13 mouse cellular contexts compared by ENCODE assay signal in genomic region chr6:92609078-92609477, GRCm38 (mm10).
DNase-seq lines count a peak whose midpoint lies in the region; ATAC-seq lines count a peak whose summit lies in the region.
"Had no signal": no experiment of that assay in that cellular context is flagged by ENCODE, and none has a peak within 500 bp of the region (broad histone marks: within the 10 kb centered on the region; RNA-seq: fewer than 3 reads in every experiment).

No protein-coding gene starts in this region.

- H3K27ac ChIP-seq in kidney, embryonic 14.5 days (ENCODE audit: low read depth, low read length): peak overlapping the region; percentile 33; the same call in 1 of the 2 replicates
- peak overlapping the region; percentile 80 for H3K27ac ChIP-seq in heart, embryonic 13.5 days (replicated peaks)
- peak overlapping the region; percentile 64 for H3K27ac ChIP-seq in stomach, embryonic 16.5 days (ENCODE audit: low read length)
- H3K27ac ChIP-seq: liver, embryonic 13.5 days had no signal

- no peak for DNase-seq in kidney, adult 18-20 months
- DNase-seq in lung, postnatal 10 days: peak; percentile 9
- DNase-seq in lung, postnatal 36 days: no peak
- DNase-seq in B cell, adult 2 months: no peak
- no peak for DNase-seq in left cerebral cortex, postnatal 25 days (ENCODE audit: low spot score in 2 of 2)
- DNase-seq: adrenal gland, postnatal 10 days; gastrocnemius, postnatal 25 days; kidney, adult 11 months; liver, embryonic 13.5 days had no signal

- H3K4me1 ChIP-seq in kidney, embryonic 14.5 days (ENCODE audit: control insufficient read depth, insufficient read depth, low read length): peaks cover 17% of the 10 kb centered on the region; the same call in 1 of the 2 replicates
- peaks cover 28% of the 10 kb centered on the region for H3K4me1 ChIP-seq in heart, embryonic 13.5 days
- peaks cover 26% of the 10 kb centered on the region for H3K4me1 ChIP-seq in stomach, embryonic 16.5 days (ENCODE audit: control insufficient read depth, insufficient read depth, low read length)
- H3K4me1 ChIP-seq: liver, embryonic 13.5 days had no signal

- no peak for ATAC-seq in kidney, embryonic 14.5 days (ENCODE audit: low FRiP score, low TSS enrichment)
- no peak for ATAC-seq in heart, embryonic 13.5 days (ENCODE audit: extremely low read depth, insufficient number of reproducible peaks, low FRiP score, low TSS enrichment)
- ATAC-seq in stomach, embryonic 16.5 days (ENCODE audit: insufficient read depth, low FRiP score): peak; percentile 69; the same call in 1 of the 2 replicates

- no peak overlapping the region for H3K4me2 ChIP-seq in kidney, embryonic 14.5 days (replicated peaks; ENCODE audit: low read depth, low read length)
- H3K4me2 ChIP-seq in heart, embryonic 13.5 days: peak overlapping the region; percentile 24
- no peak overlapping the region for H3K4me2 ChIP-seq in stomach, embryonic 16.5 days (ENCODE audit: low read depth, low read length)
- H3K4me2 ChIP-seq: liver, embryonic 13.5 days; midbrain, embryonic 11.5 days had no signal

- H3K36me3 ChIP-seq in kidney, embryonic 14.5 days (ENCODE audit: control insufficient read depth, insufficient read depth, low read length): no peaks in the 10 kb centered on the region
- H3K36me3 ChIP-seq in heart, embryonic 13.5 days: no peaks in the 10 kb centered on the region
- H3K36me3 ChIP-seq in stomach, embryonic 16.5 days (ENCODE audit: control insufficient read depth, insufficient read depth, low read length): no peaks in the 10 kb centered on the region
- H3K36me3 ChIP-seq: liver, embryonic 13.5 days had no signal

- H3K4me3 ChIP-seq in kidney, embryonic 14.5 days (ENCODE audit: low read length): no peak overlapping the region
- H3K4me3 ChIP-seq in heart, embryonic 13.5 days: no peak overlapping the region
- H3K4me3 ChIP-seq in stomach, embryonic 16.5 days (replicated peaks; ENCODE audit: low read length): no peak overlapping the region
- H3K4me3 ChIP-seq: liver, embryonic 13.5 days had no signal

- no peak overlapping the region for H3K9ac ChIP-seq in kidney, embryonic 14.5 days (ENCODE audit: low read depth, low read length)
- H3K9ac ChIP-seq in heart, embryonic 13.5 days: no peak overlapping the region
- H3K9ac ChIP-seq in stomach, embryonic 16.5 days (ENCODE audit: low read length): no peak overlapping the region
- H3K9ac ChIP-seq: liver, embryonic 13.5 days had no signal

- no peaks in the 10 kb centered on the region for H3K27me3 ChIP-seq in kidney, embryonic 14.5 days (ENCODE audit: control insufficient read depth, insufficient read depth, low read length)
- H3K27me3 ChIP-seq in heart, embryonic 13.5 days (replicated peaks): no peaks in the 10 kb centered on the region
- H3K27me3 ChIP-seq in stomach, embryonic 16.5 days (ENCODE audit: control insufficient read depth, insufficient read depth, low read length): no peaks in the 10 kb centered on the region
- H3K27me3 ChIP-seq: liver, embryonic 13.5 days had no signal

- H3K9me3 ChIP-seq in kidney, embryonic 14.5 days (ENCODE audit: control insufficient read depth, low read length): no peaks in the 10 kb centered on the region
- no peaks in the 10 kb centered on the region for H3K9me3 ChIP-seq in heart, embryonic 13.5 days
- no peaks in the 10 kb centered on the region for H3K9me3 ChIP-seq in stomach, embryonic 16.5 days (replicated peaks; ENCODE audit: control insufficient read depth, low read length)
- H3K9me3 ChIP-seq: liver, embryonic 13.5 days had no signal

- WGBS in kidney, embryonic 14.5 days: 83% methylated on average over 3 of the region's 3 CpGs
- WGBS in heart, embryonic 13.5 days: 42% methylated on average over 3 of the region's 3 CpGs
- 56% methylated on average over 3 of the region's 3 CpGs for WGBS in stomach, embryonic 16.5 days

- intact Hi-C loops in left cerebral cortex, postnatal 25 days (cut with DNase I): loop anchor here (2.0 to 5.0 kb wide), 2 partner anchors 38 to 53 kb away; no protein-coding TSS in a partner anchor
